Mouse (Mus musculus) retina, postnatal 1 day (tissue): ENCODE measurements at regions not wholly inside any gene's neighbourhood (a gene's known extent, or its start where the extent isn't known, plus 50 kb on each side); places are given as distances from the start of the nearest gene placed in this dataset.
A peak's percentile ranks its signal among the peaks of the same experiment; 100 is the strongest.
"Not testable (repeated sequence)": the region's sequence is repeated elsewhere in the genome, so short reads cannot be mapped to it uniquely, and the experiment has no call there.

Experiments used
- DNase-seq: peaks from one replicate; pipeline ENCODE4 v3.0.0-alpha.2; 2012

- DNase-seq = not testable (repeated sequence)
These were observed 166.0 kb upstream of the Gm5538 start for GRCm38 (mm10) chr3:59563486-59564006.

- DNase-seq = no peak
These were observed 187.0 kb upstream of the Gm5538 start for GRCm38 (mm10) chr3:59542621-59543020.

DNA sequence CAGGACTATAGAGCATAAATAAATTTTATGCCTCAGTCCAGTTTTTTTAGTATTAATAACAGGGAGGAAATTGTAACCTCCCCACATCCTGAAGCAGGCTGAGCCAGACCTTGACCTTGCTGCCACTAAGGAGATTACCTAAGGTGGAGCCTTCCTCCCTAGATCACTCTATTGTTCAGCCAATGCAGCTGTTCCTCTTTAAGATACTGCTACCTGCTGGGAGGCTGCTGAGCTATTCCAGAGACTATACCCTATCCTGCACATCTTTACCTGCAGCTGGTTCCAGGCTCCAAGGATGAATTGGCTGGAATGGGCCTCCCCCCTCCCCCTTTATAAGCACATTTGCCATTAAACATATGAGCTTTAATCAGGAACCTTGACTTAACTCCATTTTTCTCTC, 189.0 kb upstream of the Gm5538 start:
- DNase-seq = not testable (repeated sequence)

DNA sequence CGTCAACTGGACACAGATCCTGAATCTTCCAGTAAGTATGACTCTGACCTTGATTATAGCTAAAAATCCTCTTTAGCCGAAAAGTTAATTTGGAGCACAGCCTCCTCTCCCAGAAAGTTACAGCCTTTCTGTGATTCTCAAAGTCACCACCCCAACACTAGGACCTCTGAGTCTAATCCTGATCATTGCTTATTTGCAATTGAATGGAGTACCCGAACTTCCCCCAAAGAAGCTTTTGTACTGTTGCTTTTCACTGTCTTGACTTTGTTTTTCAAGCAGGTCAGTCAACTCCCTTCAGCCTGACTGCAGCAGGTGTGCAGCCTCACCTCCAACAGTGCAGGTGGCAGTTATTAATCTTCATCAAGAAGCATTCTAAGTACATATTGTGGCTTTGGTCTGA, 189.7 kb upstream of the Gm5538 start:
- not testable (repeated sequence) for DNase-seq

DNA sequence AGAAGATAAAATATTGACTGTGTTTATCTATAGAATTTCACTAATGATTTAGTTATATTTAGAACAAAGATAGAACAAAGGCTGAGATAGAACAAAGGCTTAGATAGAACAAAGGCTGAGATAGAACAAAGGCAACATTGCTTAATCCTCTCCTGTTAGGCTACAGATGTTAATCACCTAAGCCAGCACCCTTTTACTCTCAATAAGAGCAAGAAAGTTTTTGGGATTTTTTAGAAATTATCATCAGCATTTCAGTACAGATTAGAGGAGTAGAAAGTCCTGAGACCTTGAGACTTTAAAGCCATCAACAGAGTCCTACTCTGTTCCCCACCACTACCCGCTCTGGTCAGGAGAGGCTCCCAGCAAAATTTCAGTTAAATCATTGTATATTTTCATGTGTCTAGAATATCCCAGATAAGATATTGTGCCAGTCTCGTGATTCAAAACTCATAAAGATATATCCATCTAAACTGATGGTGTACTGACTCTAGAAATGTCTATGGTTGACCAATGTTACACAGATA, 187.2 kb upstream of the Igsf10 start:
- no peak for DNase-seq

- DNase-seq = no peak
These were observed 186.6 kb upstream of the Igsf10 start for GRCm38 (mm10) chr3:59530592-59531310.

GRCm38 (mm10) chr3:59520766-59521165, 176.6 kb upstream of the Igsf10 start:
- DNase-seq = no peak

- DNase-seq = peak; percentile 5
These were observed 133.9 kb upstream of the Igsf10 start for GRCm38 (mm10) chr3:59478095-59478494.

- DNase-seq = no peak
These were observed 133.4 kb upstream of the Igsf10 start for GRCm38 (mm10) chr3:59477441-59478061.

GRCm38 (mm10) chr3:59468956-59469355, 124.8 kb upstream of the Igsf10 start:
- DNase-seq = no peak

DNA sequence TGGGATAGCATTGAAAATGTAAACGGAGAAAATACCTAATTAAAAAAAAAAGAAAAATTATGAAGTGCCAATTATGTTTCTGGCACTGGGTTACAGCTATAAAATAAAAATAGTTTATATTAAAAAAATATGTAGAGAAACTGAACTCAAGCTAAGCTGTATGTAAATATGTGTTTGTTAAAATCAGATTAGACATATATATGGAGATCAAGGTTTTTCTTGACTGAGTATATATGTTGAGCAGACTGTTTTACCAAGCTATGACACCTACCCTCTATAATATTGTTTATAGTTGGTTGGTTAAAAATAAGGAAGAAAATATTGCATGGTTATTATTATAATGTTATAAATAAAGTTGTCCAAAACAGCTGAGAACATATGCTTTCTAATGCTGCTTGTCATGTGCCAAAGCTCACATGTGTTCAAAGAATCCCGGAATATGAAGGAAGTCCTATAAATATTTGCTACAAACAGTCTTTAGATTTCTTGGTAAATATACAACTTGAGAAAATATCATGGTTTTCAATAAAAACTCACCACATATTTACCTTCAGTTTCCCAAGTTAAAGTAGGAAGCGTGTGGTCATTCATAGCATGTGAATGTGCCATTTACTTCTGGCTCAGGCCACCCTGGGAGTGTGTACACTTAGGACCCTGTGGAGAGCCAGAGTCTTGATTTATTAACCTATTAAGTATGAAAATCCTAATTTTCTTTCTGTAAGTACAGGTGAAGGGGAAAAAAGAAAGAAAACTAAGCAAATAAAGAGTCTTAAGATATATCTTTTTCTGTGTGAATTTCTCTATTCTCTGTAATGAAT, 118.4 kb upstream of the Igsf10 start:
- no peak for DNase-seq

GRCm38 (mm10) chr3:59456938-59457337, 112.7 kb upstream of the Igsf10 start:
- no peak for DNase-seq

DNA sequence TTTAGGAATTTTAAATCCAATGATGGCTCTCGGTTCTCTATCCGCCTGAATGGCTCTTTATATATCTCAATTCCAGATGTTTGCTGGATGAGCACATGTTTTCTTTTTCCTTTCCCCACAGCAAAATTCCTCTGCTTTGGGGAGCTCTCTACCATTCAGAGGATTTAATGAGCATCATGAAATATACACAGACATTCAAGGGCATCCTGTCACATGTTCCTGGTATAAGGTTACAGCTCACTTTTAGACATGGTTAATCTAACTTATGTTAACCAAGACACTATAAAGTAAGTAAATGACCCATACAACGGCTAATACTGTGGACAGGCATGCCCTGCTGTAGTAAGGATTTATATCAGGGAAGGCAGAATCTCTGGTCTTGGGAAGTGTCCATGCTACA, 106.9 kb upstream of the Igsf10 start:
- DNase-seq = no peak

- DNase-seq = no peak
These were observed 79.4 kb upstream of the Igsf10 start for GRCm38 (mm10) chr3:59423621-59424020.

- DNase-seq = no peak
These were observed 64.9 kb upstream of the Igsf10 start for GRCm38 (mm10) chr3:59409131-59409530.

DNA sequence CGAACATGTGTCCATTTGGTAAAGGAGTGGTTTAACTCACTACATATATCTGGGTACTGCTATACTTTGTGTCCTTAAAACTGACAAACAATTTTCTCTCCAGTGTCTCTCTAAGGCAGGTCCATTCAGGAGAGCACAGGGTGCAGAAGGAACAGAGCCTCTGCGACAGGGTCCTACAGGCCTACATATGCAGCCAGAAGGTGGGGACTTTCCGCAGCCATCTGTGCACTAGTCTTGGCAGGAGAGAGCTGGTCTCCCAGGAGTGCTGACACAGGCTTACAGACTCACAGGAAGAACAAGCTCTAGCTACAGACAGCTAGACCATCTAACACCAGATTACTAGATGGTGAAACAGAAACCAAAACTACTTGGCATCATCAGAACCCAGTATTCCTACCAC, 61.8 kb upstream of the Igsf10 start:
- no peak for DNase-seq

DNA sequence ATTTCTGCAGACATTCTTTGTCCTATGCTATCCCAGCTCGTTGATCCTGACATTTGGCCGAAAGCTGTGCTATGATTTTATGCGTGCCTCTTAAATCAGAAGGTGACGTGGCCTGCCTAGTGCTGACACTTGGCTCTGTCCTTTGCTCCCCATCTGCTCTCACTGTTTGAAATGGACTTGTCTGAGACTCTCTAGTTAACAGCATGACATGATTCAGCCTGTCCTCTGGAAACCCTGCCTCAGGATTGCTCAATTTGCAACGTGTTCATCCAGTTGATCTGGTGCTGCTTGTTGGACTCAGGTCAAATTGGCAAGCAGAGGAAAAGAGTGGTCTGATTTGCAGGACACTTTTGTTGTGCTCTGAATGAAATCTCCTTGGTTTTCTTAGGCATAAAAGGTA, 57.7 kb upstream of the Igsf10 start:
- no peak for DNase-seq

DNA sequence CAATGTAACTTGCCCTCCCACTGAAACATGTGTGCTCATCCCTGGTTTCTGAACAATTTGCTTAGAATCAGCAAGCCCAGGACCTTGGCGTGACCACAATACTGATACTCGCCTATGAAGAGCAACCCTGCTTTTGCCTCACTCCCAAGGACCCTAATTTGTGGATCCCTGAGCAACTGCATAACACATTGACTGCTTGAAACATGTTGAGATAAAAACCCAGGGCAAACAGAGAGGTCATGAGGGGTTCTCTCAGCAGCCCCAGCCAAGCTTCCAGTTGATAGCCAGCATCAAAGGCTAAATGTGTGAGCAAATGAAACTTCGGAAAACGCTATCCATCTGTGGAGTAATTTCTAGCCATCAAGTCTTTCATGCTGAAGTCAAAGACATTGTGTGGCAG, 57.2 kb upstream of the Igsf10 start:
- no peak for DNase-seq
